Mouse (Mus musculus) brain, embryonic 14.5 days (tissue): ENCODE data around the gene Faap100. TPM values are rescaled to one million over a fixed set of nuclear protein-coding genes. Genes with fewer than 3 reads are reported as not detected.
"Not testable (repeated sequence)": the region's sequence is repeated elsewhere in the genome, so short reads cannot be mapped to it uniquely, and the experiment has no call there.

Experiments used
- DNase-seq: peaks from one replicate; pipeline ENCODE4 v3.0.0-alpha.2; 2011; ENCODE audit warnings: low read depth
- CTCF ChIP-seq: fragments of 200-500 bp; IDR thresholded peaks from 2 replicates; pipeline ENCODE4 v1.5.1; 2012; ENCODE audit warnings: inconsistent platforms, mild to moderate bottlenecking, moderate library complexity, borderline replicate concordance; ENCODE audit not compliant: insufficient read depth, insufficient read length; ENCODE audit errors: extremely low read depth
- POLR2A ChIP-seq: fragments of 200-500 bp; IDR thresholded peaks from 2 replicates; pipeline ENCODE4 v1.6.1; 2012; ENCODE audit warnings: mild to moderate bottlenecking, inconsistent platforms, borderline replicate concordance; ENCODE audit not compliant: poor library complexity, insufficient read depth, insufficient read length, severe bottlenecking; ENCODE audit errors: extremely low read depth
- polyA plus RNA-seq: library from polyadenylated mRNA; depleted of rRNA; stranded (reverse); fragments of >200 nt; gene quantifications from 2 replicates; pipeline ENCODE4 v1.2.3, GENCODE M21; 2012; rRNA removed

Faap100 gene
- polyA plus RNA-seq = 114 and 122 TPM in 2 replicates

- TF ChIP-seq POLR2A = peak; percentile 92
- peak; percentile 69 for TF ChIP-seq CTCF
- peak; percentile 97 for DNase-seq
Observed at GRCm38 (mm10) chr11:120378611-120379540, at the start of gene Faap100. Gene Faap100 (minus strand): TSS chr11:120378764.

- no peak for DNase-seq
Observed at GRCm38 (mm10) chr11:120426727-120427126, 48.2 kb upstream of the Faap100 start.

GRCm38 (mm10) chr11:120423569-120424295 is 45.2 kb upstream of the Faap100 start:
- TF ChIP-seq POLR2A = no peak
- TF ChIP-seq CTCF = peak; percentile 83
- peak; percentile 87 for DNase-seq

More at GRCm38 (mm10) chr11:120426727-120427126, 48.2 kb upstream of the Faap100 start:
- no peak for TF ChIP-seq POLR2A
- TF ChIP-seq CTCF = no peak

DNA sequence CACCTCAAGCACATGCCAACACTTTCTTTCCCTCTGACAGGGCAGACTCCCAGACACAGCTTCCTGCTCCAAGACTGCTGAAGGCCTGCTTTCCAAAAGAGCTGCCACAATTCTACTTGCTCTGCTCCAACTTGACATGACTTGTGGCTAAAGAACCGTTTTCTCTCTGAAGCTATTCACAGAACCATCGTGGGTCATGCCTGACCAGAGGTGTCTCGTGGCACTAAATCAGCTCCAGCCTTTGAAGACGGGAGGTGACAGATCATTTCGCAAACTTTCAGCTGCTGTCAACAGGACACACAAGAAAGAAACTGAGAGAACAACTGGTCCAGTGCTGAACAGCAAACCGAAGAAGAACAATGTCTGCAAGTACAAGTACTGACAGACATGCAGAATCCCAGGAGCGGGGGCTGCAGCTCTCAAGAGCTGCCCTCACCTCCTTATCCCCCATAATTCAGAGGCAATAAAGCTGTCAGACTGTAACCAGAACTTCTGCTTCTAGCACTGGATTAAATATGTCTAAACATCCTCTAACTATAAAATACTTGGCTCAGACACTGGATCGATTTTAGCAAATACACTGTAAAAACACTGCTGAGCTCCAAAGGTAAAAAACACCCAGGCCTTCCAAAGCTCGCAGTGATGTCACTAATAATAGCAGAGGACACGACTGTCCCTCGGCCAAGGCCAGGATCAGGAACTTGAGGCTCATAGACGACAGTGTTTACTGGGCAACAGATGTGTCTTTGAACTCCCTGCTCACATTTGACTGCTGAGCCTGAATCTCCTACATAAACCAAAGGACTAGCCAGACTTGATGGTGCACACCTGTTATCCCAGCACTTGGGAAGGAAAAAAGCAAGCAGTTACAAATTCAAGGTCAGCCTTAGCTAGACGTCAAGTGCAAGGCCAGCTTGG is 44.3 kb upstream of the Faap100 start:
- no peak for TF ChIP-seq CTCF
- TF ChIP-seq POLR2A = no peak
- no peak for DNase-seq

DNA sequence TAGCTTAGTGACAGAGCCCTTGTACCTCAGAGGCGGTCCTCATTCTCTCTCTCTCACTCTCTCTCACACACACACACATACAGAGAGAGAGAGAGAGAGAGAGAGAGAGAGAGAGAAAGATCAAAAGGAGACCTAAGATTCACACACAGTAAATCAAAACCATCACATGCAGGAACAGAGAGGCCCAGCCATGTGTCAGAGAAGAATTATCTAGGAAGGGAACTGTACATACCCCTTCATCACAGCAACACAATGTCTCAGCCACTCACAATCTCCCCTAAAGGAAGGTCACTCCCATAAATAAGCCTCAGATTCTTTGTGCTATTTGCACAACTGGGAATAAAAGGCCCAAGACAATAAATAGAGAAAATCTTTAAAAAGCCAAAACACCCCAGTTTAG is 40.0 kb upstream of the Faap100 start:
- DNase-seq = no peak
- TF ChIP-seq POLR2A (no peak), CTCF (no peak)

DNA sequence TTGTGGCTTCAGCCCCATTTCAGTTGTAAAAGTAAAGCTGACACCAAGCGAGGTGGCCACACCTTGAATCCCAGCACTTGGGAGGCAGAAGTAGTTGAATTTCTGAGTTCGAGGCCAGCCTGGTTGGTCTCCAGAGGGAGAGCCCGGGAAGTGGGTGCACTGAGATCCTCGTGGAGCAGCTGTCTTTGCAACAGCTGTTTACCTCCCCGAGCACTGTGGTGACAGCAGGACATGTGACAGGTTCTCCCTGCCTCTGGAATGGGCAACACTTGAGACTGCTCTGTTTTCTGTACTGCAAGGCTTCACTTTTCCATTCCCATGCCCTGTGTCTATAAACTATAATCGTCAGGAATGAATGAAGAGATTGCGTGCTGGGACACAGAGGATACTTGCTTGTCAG is 39.3 kb upstream of the Faap100 start:
- no peak for DNase-seq
- TF ChIP-seq CTCF (no peak), POLR2A (no peak)

DNA sequence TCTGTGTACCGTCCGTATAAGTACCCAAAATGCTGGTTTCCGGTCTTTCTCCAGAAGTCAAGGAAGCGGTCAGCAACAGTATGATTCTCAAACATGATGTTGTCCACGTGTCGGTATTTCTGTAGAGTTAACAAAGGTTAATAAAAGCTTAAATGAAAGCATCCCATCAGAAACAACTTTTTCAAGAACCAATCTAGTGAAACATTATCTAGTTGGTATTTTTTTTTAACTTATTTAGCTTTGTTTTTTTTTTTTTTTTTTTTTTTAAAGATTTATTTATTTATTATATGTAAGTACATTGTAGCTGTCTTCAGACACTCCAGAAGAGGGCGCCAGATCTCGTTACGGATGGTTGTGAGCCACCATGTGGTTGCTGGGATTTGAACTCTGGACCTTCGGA is 35.1 kb upstream of the Faap100 start:
- not testable (repeated sequence) for DNase-seq

GRCm38 (mm10) chr11:120406445-120406844 is 27.9 kb upstream of the Faap100 start:
- TF ChIP-seq POLR2A = no peak
- no peak for TF ChIP-seq CTCF
- DNase-seq = no peak

DNA sequence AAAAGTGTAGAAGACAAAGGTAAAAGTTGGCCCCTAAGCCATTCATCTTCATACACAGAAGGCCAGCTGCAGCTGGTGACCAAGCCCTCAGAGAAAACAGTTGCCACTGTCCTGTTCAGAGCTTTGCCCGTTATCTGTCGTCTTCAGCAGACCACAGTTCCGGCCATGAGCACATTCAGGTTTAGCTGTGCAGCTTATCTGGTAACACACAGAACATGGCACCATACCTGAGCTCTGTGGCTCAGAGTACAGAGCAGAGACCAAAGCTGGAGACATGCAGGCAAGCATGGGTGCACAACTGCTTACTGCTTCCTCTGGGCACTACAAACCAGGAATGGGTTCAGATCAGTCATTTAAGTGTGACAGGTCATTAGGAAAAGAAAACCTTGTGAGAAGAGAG is 27.3 kb upstream of the Faap100 start:
- DNase-seq = no peak
- TF ChIP-seq CTCF (no peak), POLR2A (no peak)

GRCm38 (mm10) chr11:120404814-120405213 is 26.2 kb upstream of the Faap100 start:
- TF ChIP-seq CTCF = no peak
- TF ChIP-seq POLR2A = no peak
- DNase-seq = no peak

- TF ChIP-seq CTCF (no peak), POLR2A (no peak)
- no peak for DNase-seq
Observed at GRCm38 (mm10) chr11:120399319-120399718, 20.8 kb upstream of the Faap100 start.

- TF ChIP-seq POLR2A (no peak), CTCF (no peak)
- DNase-seq = no peak
Observed at GRCm38 (mm10) chr11:120397602-120398001, 19.0 kb upstream of the Faap100 start.
